Mouse (Mus musculus) midbrain, embryonic 11.5 days (tissue): ENCODE measurements around the gene Mmp14. TPM values are rescaled to one million over a fixed set of nuclear protein-coding genes. Genes with fewer than 3 reads are reported as not detected.
A peak's percentile ranks its signal among the peaks of the same experiment; 100 is the strongest.

Source experiments
- ATAC-seq: fragments of 200-750 bp; cut with Nextera tagmentation; 2 replicates; pipeline ENCODE4 v1.8.0; 2017; ENCODE audit warnings: moderate TSS enrichment, moderate library complexity; ENCODE audit not compliant: low FRiP score
- DNase-seq: peaks from one replicate; pipeline ENCODE4 v3.0.0; 2015; ENCODE audit warnings: low spot score; ENCODE audit errors: missing footprints
- H3K27ac ChIP-seq: fragments of 300-500 bp; sonication (generic); 2 replicates; pipeline ENCODE4 v1.5.1; 2014; ENCODE audit warnings: low read depth, low read length
- H3K27me3 ChIP-seq: fragments of 300-500 bp; sonication (generic); 2 replicates; pipeline ENCODE4 v1.6.1; 2014; ENCODE audit warnings: mild to moderate bottlenecking, low read length, moderate library complexity, mixed read lengths; ENCODE audit not compliant: control insufficient read depth, insufficient read depth
- H3K36me3 ChIP-seq: fragments of 300-500 bp; sonication (generic); 2 replicates; pipeline ENCODE4 v1.6.1; 2014; ENCODE audit warnings: mild to moderate bottlenecking, low read length, moderate library complexity, mixed read lengths; ENCODE audit not compliant: control insufficient read depth, insufficient read depth
- H3K4me1 ChIP-seq: fragments of 300-500 bp; sonication (generic); 2 replicates; pipeline ENCODE4 v1.6.1; 2014; ENCODE audit warnings: low read length; ENCODE audit not compliant: control insufficient read depth, insufficient read depth
- H3K4me2 ChIP-seq: fragments of 300-500 bp; sonication (generic); 2 replicates; pipeline ENCODE4 v1.6.1; 2014; ENCODE audit warnings: mild to moderate bottlenecking, moderate library complexity
- H3K4me3 ChIP-seq: fragments of 300-500 bp; sonication (generic); 2 replicates; pipeline ENCODE4 v1.5.1; 2014; ENCODE audit warnings: low read depth, low read length
- H3K9ac ChIP-seq: fragments of 300-500 bp; sonication (generic); 2 replicates; pipeline ENCODE4 v1.6.1; 2014; ENCODE audit warnings: low read length
- H3K9me3 ChIP-seq: fragments of 300-500 bp; sonication (generic); 2 replicates; pipeline ENCODE4 v1.6.1; 2016; ENCODE audit warnings: low read length; ENCODE audit not compliant: control insufficient read depth
- WGBS: fragments of 180-500 bp; shearing (Covaris S2); extraction: QIAGEN DNeasy Blood & Tissue Kit; methylation state at CpG from one replicate; pipeline ENCODE4 v1.1.7; 2014; 5-methylcytosine and 5-hydroxymethylcytosine counted together
- polyA plus RNA-seq: library from polyadenylated mRNA; unstranded; fragments of >200 nt; fragmentation: Nextera tagmentation; extraction: Ambion mirVana; gene quantifications from 2 replicates; pipeline ENCODE4 v1.2.1, GENCODE M21; 2014

Gene Mmp14
- polyA plus RNA-seq, 1 experiment from 2014 or later = 57.4 TPM

DNA sequence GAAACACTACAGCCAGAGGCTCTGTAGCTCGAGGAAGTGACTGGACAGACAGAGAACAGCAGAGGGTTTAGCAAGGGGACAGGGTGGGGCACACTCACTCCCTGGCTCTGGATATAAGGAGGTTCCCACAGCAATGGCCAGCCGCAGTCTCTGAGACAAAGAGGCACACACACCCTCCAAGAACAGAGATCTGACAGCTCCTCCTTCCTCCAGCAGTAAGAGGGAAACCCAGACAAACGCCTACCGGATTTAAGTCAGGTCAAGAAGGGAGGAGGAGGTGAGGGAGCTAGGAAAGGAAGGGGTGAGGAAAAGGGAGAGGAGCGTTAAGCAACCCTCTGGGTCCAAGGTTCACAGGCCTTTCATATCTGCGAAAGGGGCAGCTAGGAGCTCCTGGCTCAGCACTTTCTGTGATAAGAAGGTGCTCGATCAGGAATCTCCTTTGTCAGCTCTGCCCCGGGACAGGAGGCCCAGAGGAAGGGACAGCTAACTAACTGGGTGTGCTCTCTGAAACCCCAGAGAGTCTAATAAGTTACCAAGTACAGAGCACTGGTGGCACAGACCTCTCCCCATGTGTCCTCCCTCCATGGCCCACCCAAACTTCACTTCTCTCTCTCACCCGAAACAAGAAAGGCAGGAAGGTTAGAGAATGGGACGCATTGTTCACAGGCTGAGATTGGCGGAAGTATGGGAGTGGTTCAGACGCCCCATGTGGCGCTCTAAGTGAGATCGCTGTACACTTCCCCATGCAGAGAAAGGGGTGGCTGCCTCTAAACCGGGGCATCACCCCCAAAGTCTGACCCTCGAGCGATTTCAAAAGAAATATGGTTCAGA is 21.2 kb upstream of the Mmp14 start:
- ATAC-seq = no peak
- Histone ChIP-seq H3K36me3 (no peaks in the 10 kb centered on the region), H3K4me1 (peaks cover 7% of the 10 kb centered on the region), H3K9ac (peak overlapping the region; percentile 46; the same call in 1 of the 2 replicates), H3K27ac (no peak overlapping the region), H3K9me3 (no peaks in the 10 kb centered on the region), H3K4me2 (no peak overlapping the region), H3K4me3 (no peak overlapping the region), H3K27me3 (peaks cover 5% of the 10 kb centered on the region; the same call in 1 of the 2 replicates)
- peak; percentile 81 for DNase-seq
- 44% methylated on average over 17 of the region's 17 CpGs for WGBS

DNA sequence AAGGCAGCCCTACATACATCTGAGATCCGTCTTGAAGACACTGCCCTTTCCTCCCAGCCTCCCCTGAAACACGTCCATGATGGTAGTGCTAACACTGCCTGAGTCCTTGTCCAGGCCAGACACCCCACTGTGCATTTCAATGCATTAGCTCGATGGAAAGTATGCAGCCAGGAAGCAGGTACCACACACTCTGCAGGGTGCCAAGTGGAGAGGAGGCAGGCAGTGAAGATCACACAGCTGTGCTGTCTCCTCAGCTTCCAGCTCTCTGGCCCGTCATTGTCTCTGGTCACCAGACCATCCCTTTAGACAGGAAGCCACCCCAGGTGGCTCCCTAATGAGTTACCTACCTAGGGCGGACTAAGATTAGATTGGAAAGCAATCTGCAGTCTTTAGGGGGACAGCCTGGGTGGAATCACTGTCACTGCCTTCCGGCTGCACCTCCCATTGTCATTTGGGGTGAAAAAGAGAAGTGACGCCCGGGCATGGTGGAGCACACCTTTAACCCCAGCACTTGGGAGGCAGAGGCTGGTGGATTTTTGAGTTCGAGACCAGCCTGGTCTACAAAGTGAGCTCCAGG is 19.3 kb upstream of the Mmp14 start:
- Histone ChIP-seq H3K36me3 (no peaks in the 10 kb centered on the region), H3K9ac (no peak overlapping the region), H3K4me1 (peaks cover 8% of the 10 kb centered on the region), H3K27ac (no peak overlapping the region), H3K9me3 (no peaks in the 10 kb centered on the region), H3K27me3 (peaks cover 5% of the 10 kb centered on the region; the same call in 1 of the 2 replicates), H3K4me3 (no peak overlapping the region), H3K4me2 (no peak overlapping the region)
- 30% methylated on average over 9 of the region's 9 CpGs for WGBS
- DNase-seq (peak; percentile 80), ATAC-seq (no peak)

DNA sequence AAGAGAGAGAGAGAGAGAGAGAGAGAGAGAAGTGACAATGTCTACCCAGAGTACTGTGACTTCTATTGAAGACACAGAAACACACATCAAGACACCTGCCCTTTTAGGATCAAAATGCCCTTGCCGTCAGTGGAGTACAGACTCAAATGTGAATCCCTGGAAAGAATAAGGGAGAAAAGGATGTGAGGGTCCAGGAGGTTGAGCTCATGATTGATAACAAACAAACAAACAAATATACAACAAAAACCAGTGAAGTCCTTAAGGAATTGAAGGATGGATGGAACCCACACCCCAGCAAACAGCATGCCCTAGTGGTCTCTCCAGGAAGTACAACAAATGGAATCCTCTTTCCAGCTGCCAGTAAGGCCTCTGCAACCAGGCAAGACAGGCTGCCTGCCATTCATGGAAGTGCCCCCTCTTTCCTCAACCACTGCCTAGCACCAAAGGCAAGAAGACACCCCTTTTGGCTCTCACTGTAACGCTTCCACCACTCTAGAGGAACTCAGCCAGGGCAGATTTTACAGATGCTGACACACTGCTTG is 18.7 kb upstream of the Mmp14 start:
- no peaks in the 10 kb centered on the region for H3K9me3 ChIP-seq
- no peak overlapping the region for H3K27ac ChIP-seq
- peak; percentile 88 for DNase-seq
- ATAC-seq = peak; percentile 20; the same call in 1 of the 2 replicates
- no peaks in the 10 kb centered on the region for H3K36me3 ChIP-seq
- WGBS = 36% methylated on average over 2 of the region's 2 CpGs
- peaks cover 9% of the 10 kb centered on the region; the same call in 1 of the 2 replicates for H3K27me3 ChIP-seq
- no peak overlapping the region for H3K9ac ChIP-seq
- H3K4me2 ChIP-seq = no peak overlapping the region
- H3K4me3 ChIP-seq = no peak overlapping the region
- peaks cover 8% of the 10 kb centered on the region for H3K4me1 ChIP-seq

DNA sequence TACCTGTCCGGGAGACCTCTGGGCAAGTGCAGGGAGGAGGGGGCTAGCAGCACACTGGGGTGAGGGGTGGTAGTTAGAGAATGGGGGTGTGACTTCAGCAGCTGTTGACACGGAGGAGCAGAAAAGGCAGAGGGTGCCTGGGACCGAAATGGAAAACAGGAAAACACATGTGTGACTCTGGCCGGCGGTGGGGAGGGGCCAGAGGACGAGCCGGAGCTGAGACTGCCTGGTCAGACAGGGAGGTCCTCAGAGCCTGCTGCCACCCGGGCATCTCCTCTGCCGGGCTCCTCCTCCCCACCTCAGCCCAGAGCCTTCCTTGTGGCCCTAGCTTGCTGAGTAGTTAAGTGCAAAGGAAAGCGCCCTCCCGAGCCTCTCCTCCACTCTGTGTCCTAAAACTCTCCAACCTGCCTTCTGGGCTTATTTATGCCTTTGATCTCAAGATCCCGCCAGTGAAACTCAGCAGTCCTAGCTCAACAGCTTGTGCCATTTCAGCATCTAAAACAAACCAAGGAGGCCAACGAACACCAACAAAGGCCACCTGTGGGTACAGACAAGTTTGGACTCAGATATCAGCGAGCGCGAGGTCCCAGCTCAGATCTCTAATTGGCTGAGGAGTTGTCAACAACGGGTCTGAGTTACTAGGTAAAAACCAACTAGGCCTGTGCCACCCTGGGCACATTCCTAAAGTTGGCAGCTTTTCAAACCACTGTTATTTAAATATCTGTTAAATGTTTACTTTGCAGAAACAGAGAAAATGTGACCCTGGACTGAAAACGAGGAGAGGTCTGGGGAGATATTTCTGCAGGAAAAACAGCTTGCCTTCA is 17.3 kb upstream of the Mmp14 start:
- H3K4me1 ChIP-seq = peaks cover 8% of the 10 kb centered on the region
- H3K9ac ChIP-seq = 0 out of 2 replicates have a peak overlapping the region, but pooled peaks have one; percentile 12
- peak; percentile 88 for DNase-seq
- H3K4me2 ChIP-seq = no peak overlapping the region
- peak; percentile 40; the same call in 1 of the 2 replicates for ATAC-seq
- H3K36me3 ChIP-seq = no peaks in the 10 kb centered on the region
- WGBS = 7% methylated on average over 17 of the region's 18 CpGs
- peaks cover 10% of the 10 kb centered on the region; the same call in 1 of the 2 replicates for H3K27me3 ChIP-seq
- no peak overlapping the region for H3K27ac ChIP-seq
- H3K9me3 ChIP-seq = no peaks in the 10 kb centered on the region
- no peak overlapping the region for H3K4me3 ChIP-seq

DNA sequence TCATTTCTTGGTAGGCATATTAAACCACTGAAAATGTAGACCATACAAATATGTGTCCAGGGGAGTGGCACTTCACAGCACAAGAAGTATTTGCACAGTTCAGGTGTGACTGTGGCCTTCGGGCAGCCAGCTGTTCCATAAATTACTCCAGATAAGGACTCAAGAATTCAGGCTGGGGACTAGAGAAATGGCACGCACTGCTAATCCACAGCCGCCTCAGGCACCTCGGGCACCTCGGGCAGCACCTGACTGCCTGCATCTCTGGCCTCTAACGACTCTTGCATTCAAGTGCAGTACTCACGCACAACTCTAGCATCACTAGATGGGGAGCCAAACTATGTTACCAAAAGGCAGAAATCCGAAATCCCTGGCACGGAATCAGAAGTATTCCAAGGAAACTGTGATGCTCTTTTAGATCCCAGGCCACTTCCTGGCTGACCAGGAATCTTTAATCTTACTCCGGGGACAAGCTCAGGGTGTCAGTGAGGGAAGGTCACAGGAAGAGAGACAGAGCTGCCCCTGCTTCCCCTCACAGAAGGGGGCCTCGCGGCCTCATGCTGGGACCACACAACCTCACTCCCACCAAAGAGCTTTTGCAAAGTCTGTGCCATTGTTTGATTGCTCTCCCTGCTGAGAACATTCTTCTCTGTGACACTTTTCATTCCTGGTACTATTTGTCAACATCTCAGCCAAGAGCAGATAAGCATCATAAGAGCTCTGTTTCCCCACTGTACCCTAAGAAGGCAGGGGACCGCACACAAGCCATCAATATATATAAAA is 16.0 kb upstream of the Mmp14 start:
- Histone ChIP-seq H3K4me3 (no peak overlapping the region), H3K4me2 (no peak overlapping the region), H3K9ac (peak overlapping the region; percentile 20; the same call in 1 of the 2 replicates), H3K9me3 (no peaks in the 10 kb centered on the region), H3K4me1 (peaks cover 6% of the 10 kb centered on the region), H3K27me3 (peaks cover 10% of the 10 kb centered on the region; the same call in 1 of the 2 replicates), H3K27ac (no peak overlapping the region), H3K36me3 (no peaks in the 10 kb centered on the region)
- ATAC-seq (no peak), DNase-seq (no peak)
- 11% methylated on average over 13 of the region's 13 CpGs for WGBS

DNA sequence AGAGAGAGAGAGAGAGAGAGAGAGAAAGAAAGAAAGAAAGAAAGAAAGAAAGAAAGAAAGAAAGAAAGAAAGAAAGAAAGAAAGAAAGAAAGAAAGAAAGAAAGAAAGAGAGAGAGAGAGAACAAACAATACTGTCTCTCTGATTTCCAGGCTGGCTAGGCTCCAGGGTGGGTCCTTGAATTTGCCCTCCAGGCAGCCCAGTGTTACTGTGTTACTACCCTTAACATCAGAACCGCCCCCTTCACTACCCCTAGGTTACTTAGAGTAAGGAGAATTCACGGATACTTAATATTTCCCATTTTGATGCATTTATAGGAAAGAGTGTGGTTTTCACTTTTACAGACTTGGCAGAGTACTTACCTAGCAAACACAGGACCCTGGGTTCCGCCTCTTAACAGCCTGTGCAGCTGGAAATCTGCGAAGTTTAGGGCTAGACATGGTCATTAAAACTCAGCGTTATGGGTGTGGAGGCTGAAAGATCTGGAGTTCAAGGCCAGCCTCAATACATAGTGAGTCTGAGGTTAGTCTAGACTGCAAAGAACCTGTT is 15.1 kb upstream of the Mmp14 start:
- Histone ChIP-seq H3K4me1 (peaks cover 6% of the 10 kb centered on the region), H3K9me3 (no peaks in the 10 kb centered on the region), H3K9ac (no peak overlapping the region), H3K27me3 (peaks cover 10% of the 10 kb centered on the region; the same call in 1 of the 2 replicates), H3K4me3 (no peak overlapping the region), H3K36me3 (no peaks in the 10 kb centered on the region), H3K27ac (no peak overlapping the region), H3K4me2 (no peak overlapping the region)
- WGBS = 26% methylated on average over 5 of the region's 5 CpGs
- DNase-seq (no peak), ATAC-seq (no peak)

DNA sequence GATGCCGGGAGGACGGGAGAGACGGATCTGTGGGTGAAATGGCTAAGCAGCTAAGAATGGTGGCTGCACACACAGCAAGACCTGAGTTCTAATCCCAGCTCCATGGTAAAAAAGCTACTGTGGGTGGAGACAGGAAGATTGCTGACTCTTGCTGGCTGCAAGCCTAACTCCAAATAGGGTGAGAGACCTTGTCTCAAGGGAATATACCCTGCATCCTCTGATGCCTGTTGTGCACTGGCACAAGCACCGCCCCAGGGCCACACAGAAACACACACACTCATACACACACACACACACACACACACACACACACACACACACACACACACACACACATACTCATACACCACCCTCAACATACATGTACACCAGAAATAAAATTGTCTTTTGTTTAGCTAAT is 14.6 kb upstream of the Mmp14 start:
- Histone ChIP-seq H3K4me3 (no peak overlapping the region), H3K27me3 (peaks cover 10% of the 10 kb centered on the region; the same call in 1 of the 2 replicates), H3K4me1 (peaks cover 6% of the 10 kb centered on the region)

DNA sequence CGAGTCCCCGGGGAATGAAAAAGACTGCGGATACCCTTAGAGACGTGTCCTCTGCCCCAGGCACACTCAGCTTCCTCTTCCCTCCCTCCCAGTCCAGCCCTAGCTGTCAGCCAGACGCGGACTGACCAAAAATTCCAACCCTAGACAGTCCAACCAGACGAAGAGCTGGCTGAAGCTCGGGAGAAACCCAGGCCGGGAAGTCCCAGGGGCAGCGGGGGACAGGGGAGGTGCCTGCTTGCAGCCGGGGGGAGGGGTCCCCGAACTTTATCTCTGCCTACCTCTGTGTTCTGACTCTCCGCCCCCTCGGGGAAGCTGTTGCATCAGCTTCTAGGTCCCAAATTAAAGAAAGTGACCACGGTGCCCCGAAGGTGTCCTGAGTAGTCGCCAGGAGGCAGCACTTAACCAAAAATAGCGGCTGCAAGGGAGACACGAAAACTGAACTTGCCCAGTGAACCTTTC is 13.8 kb upstream of the Mmp14 start, which contains the start of gene Slc7a7:
Gene Slc7a7 (minus strand): TSS at position 158 of the 459 bp plus-strand sequence.
- Histone ChIP-seq H3K4me1 (peaks cover 6% of the 10 kb centered on the region), H3K9me3 (no peaks in the 10 kb centered on the region), H3K9ac (no peak within 1 kb of the TSS), H3K4me2 (peak within 1 kb of the TSS; percentile 23), H3K27ac (no peak within 1 kb of the TSS), H3K4me3 (no peak within 1 kb of the TSS), H3K36me3 (no peaks in the 10 kb centered on the region), H3K27me3 (peaks cover 10% of the 10 kb centered on the region; the same call in 1 of the 2 replicates)
- peak; percentile 47; the same call in 1 of the 2 replicates for ATAC-seq
- DNase-seq = peak; percentile 93
- WGBS = 4% methylated on average over 19 of the region's 19 CpGs

More for the DNA sequence above, 14.6 kb upstream of the Mmp14 start:
- no peak overlapping the region for H3K9ac ChIP-seq
- H3K27ac ChIP-seq = no peak overlapping the region
- no peak overlapping the region for H3K4me2 ChIP-seq
- ATAC-seq (no peak), DNase-seq (no peak)
- H3K9me3 ChIP-seq = no peaks in the 10 kb centered on the region
- no peaks in the 10 kb centered on the region for H3K36me3 ChIP-seq
- 40% methylated on average over 4 of the region's 4 CpGs for WGBS
